Mouse (Mus musculus) limb, embryonic 10.5 days (tissue): ENCODE data around the gene Cep57l1. TPM values are rescaled to one million over a fixed set of nuclear protein-coding genes. Genes with fewer than 3 reads are reported as not detected.

ENCODE experiments used
- DNase-seq: peaks from one replicate; pipeline ENCODE4 v3.0.0-alpha.2; 2017; ENCODE audit warnings: low spot score
- H3K27ac ChIP-seq: fragments of 300-500 bp; sonication (generic); 2 replicates; pipeline ENCODE4 v1.5.1; 2016; ENCODE audit warnings: mild to moderate bottlenecking
- H3K27me3 ChIP-seq: fragments of 300-500 bp; sonication (generic); 2 replicates; pipeline ENCODE4 v1.6.1; 2016; ENCODE audit warnings: low read depth, mild to moderate bottlenecking; ENCODE audit not compliant: poor library complexity, severe bottlenecking
- H3K36me3 ChIP-seq: fragments of 300-500 bp; sonication (generic); 2 replicates; pipeline ENCODE4 v1.6.1; 2016; ENCODE audit warnings: mild to moderate bottlenecking, moderate library complexity
- H3K4me1 ChIP-seq: fragments of 300-500 bp; sonication (generic); 2 replicates; pipeline ENCODE4 v1.6.1; 2016
- H3K4me3 ChIP-seq: fragments of 300-500 bp; sonication (generic); 2 replicates; pipeline ENCODE4 v1.5.1; 2016; ENCODE audit warnings: mild to moderate bottlenecking, moderate library complexity
- H3K9me3 ChIP-seq: fragments of 300-500 bp; sonication (generic); replicated peaks from 2 replicates; pipeline ENCODE4 v1.6.1; 2016; ENCODE audit warnings: mild to moderate bottlenecking
- WGBS: fragments of 180-500 bp; shearing (Covaris S2); methylation state at CpG from one replicate; pipeline ENCODE4 v1.1.7; 2016; 5-methylcytosine and 5-hydroxymethylcytosine counted together
- microRNA-seq: library from miRNA; unstranded; fragments of <30 nt; microRNA quantifications from one replicate; pipeline ENCODE4, GENCODE M21; 2017
- polyA plus RNA-seq: library from polyadenylated mRNA; unstranded; fragments of >200 nt; fragmentation: Nextera tagmentation; extraction: Ambion mirVana; gene quantifications from 2 replicates; pipeline ENCODE4 v1.2.1, GENCODE M21; 2016

Cep57l1 gene
- polyA plus RNA-seq, 1 experiment from 2014 or later = 25.9 TPM

GRCm38 (mm10) chr10:41676661-41677061 lies 133.0 kb downstream of the Cep57l1 start:
- Histone ChIP-seq H3K4me1 (peaks cover 7% of the 10 kb centered on the region; the same call in 1 of the 2 replicates), H3K9me3 (no peaks in the 10 kb centered on the region), H3K27me3 (no peaks in the 10 kb centered on the region), H3K27ac (no peak overlapping the region), H3K4me3 (no peak overlapping the region), H3K36me3 (no peaks in the 10 kb centered on the region)
- WGBS = 86% methylated on average over 6 of the region's 6 CpGs
- DNase-seq = no peak

- Histone ChIP-seq H3K4me1 (peaks cover 7% of the 10 kb centered on the region; the same call in 1 of the 2 replicates), H3K27me3 (no peaks in the 10 kb centered on the region), H3K27ac (no peak overlapping the region), H3K4me3 (no peak overlapping the region), H3K36me3 (no peaks in the 10 kb centered on the region), H3K9me3 (no peaks in the 10 kb centered on the region)
- DNase-seq = no peak
- 83% methylated on average over 6 of the region's 6 CpGs for WGBS
Measured at GRCm38 (mm10) chr10:41675842-41676571, 133.7 kb downstream of the Cep57l1 start.

DNA sequence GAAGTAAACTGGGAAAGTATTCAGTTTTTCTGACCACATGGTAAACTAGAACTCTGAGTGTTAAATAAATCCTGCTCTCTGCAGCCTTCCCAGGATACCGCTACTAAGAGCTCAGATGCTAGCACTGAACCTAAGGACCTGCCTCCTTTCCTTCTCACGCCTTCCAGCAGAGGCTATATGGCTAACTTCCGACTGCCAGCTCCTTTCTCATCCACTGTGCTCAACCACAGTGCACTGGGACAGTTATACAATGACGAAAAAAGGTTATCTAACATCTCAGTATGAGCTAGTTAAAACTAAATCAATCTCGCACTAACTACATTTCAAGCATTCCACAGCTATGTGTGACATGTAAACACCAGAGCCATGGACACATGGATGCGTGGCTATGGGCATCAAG lies 134.4 kb downstream of the Cep57l1 start:
- H3K4me3 ChIP-seq = no peak overlapping the region
- WGBS = 73% methylated on average over 6 of the region's 6 CpGs
- DNase-seq = no peak
- H3K9me3 ChIP-seq = no peaks in the 10 kb centered on the region
- H3K27me3 ChIP-seq = no peaks in the 10 kb centered on the region
- no peak overlapping the region for H3K27ac ChIP-seq
- H3K36me3 ChIP-seq = no peaks in the 10 kb centered on the region
- peaks cover 7% of the 10 kb centered on the region; the same call in 1 of the 2 replicates for H3K4me1 ChIP-seq

DNA sequence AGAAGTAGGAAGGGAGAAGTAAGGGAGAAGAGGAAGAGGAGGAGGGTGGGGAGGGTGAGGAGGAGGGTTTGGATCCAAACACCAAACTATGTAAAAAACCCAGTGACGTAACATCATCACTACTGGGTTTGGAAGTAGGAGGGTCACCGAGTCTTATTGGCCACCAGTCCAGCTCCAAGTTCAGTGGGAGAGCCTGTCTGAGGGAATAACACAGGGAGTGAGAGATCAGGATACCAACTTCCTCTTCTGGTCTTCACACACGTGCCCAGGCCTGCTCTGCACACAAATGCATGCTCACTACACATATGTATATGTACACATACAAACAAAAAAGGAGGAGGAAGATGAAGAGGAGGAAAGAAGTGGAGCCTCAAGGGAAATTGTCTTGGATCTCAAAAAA lies 135.3 kb downstream of the Cep57l1 start:
- Histone ChIP-seq H3K4me1 (peaks cover 7% of the 10 kb centered on the region; the same call in 1 of the 2 replicates), H3K9me3 (no peaks in the 10 kb centered on the region), H3K36me3 (no peaks in the 10 kb centered on the region), H3K4me3 (no peak overlapping the region), H3K27ac (no peak overlapping the region), H3K27me3 (no peaks in the 10 kb centered on the region)
- DNase-seq = no peak
- 81% methylated on average over 3 of the region's 3 CpGs for WGBS

DNA sequence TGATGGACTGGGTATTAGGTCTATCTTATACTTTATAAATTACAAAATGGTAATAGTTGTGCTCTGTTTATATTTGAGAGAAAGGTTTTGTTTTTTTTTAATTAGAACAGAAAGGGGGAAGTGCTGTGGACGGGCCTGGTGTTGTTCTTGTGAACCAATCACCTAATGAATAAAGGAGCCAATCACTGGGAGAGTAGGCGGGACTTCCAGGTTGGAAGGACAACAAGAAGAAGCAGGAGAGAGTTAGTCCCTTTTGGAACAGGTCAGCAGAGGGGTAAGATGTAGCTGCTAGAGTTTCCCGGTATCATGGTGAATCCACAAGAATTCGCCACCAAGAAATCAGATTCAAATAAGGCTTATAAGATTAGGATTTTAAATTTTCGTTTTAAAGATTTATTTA lies 139.5 kb downstream of the Cep57l1 start:
- no peaks in the 10 kb centered on the region for H3K27me3 ChIP-seq
- H3K9me3 ChIP-seq = no peaks in the 10 kb centered on the region
- H3K4me3 ChIP-seq = no peak overlapping the region
- H3K36me3 ChIP-seq = no peaks in the 10 kb centered on the region
- no peak overlapping the region for H3K27ac ChIP-seq
- no peak for DNase-seq
- H3K4me1 ChIP-seq = no peaks in the 10 kb centered on the region
- 81% methylated on average over 5 of the region's 5 CpGs for WGBS

Small RNAs within 50 kb of the gene (microRNA-seq; reads per million reads assigned to microRNA genes)
- not detected for gene Mir3473b

Other genes starting within 250 kb of the Cep57l1 start
- gene Ccdc162, start 93.2 kb downstream of the Cep57l1 start, polyA plus RNA-seq = 0.38 and 0.41 TPM in 2 replicates
- gene Sesn1, start 64 bp upstream of the Cep57l1 start, polyA plus RNA-seq = 19.7 and 26.3 TPM in 2 replicates
- gene Armc2, start 208.6 kb upstream of the Cep57l1 start, polyA plus RNA-seq = 1.5 and 3.4 TPM in 2 replicates